Mouse (Mus musculus): ENCODE measurements around the gene Plpp2. TPM values are rescaled to one million over a fixed set of nuclear protein-coding genes. Genes with fewer than 3 reads are reported as not detected.

Plpp2 gene
- total RNA-seq, 2 experiments from 2014 or later = 0.84 to 1.2 TPM

DNA sequence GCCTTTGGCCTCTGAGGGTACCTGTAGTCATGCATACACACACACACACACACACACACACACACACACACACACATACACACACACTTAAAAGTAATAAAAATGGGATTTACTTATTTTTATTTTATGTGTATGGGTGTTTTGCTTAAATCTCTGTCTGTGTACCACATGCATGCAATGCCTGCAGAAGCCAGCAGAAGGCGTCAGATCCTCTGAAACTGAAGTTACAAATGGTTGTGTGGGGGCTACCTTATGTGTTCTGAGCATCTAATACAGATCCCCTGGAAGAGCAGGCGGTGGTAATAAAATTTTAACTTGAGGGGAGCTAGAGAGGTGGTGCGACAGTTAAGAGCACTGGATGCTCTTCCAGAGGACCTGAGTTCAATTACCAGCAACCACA, 5.5 kb downstream of the Plpp2 start:
- no peak for DNase-seq

DNA sequence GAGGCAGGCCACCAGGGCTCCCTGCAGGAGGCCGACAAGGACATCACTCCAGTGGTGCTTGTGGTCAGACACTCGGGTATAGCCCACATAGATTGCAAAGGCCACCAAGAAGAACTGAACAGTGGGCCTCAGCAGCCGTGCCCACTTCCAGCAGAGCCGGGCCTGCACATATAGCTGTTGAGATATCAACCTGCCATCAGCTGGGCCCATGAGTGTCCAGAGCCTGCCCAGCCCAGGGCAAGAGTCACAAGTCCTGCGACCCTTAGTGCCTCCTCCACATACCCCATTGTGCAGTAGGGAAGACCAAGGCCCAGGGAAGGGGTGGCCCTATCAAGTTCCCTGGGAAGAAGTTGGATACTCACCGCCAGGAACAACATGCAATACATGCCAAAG, 6.1 kb downstream of the Plpp2 start:
- no peak for DNase-seq

DNA sequence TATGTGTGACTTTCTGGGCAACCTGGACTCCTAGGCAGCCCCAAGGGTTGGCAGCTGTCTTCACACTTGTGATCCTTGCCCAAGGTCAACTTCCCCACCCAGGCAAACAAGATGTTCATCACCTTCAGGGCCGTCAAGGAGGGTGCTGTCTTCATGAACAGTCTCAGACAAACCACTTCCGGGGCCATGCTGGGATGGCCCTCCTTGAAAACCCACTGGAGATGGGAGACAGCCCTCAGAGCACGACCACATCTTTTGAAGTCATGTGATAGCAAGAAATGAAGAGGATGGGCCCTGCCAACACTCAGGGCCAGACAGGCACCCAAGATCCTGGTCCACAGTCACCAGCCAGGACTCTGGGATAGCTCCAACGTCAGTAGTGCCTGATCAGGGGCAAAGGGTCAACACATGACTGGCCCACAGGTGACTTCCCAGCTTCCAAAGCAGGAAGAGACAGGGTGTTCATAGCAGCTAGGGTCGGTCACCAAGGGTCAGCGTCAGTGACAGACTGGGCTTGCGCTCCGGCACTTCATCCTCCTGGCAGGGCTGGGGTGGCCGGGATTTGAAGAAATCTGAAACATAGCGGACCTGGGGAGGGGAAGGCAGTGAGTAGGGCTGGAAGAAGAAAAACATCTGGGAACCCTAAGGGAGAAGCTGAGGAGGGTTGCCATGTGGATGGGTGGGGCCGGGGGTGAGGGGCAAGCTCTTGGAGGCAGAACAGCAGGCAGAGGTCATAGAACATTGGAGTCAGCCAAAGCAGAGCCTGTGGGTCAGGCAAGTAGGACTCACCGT, 6.7 kb downstream of the Plpp2 start:
- DNase-seq = no peak

DNA sequence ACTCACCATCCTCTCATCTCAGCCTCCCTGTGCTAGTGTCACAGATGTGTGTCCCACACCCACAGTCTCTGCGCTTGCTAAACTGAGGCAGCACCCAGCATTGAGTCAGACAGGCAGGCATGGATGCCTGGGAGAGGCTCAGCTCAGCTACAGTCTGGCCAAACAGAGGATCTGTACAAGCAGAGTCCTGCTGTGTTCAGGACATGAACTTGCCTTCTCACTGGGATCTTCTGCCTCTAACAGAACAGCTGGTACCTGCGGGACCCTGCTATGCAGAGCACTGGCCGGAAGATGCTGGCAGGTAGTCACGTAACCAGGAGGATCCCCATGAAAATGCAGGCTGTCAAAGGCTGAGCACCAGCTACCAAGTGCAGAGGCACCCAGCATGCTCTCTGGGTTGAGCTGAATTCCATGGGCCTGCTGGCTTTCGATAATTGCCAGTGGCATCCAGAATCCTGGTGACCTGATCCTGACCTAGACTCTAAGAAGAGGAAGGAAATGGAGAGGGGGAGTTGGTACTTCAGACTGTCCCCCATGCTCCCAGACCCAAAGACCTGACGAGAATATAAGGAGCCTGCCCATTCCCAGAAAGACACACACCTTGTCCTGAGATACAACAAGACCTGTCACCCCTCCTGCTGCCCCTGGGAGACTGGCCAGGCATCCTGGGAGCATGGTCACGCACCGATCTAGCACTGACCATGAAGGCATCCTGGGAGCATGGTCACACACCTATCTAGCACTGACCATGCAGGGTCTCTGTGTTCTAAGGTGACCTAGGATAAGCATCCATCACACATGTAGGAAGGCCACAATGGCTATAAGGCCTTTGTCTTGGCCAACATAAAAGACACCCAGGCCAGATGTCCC, 7.9 kb downstream of the Plpp2 start:
- no peak for DNase-seq

DNA sequence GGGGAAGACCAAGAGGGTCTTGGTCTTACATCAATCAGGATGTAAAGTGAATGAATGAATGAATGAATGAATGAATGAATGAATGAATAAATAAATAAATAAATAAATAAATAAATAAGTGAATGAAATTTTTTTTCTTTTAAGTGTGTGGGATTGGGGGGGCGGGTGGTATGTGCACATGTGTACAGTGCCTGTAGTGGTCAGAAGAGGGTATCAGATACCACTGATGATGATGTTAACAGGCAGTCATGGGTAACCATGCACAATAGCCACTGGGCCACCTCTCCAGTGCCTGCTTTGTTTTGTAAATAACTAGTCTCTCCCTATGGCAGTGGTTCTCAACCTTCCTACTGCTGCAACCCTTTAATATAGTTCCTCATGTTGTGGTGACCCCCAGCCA, 9.2 kb downstream of the Plpp2 start:
- DNase-seq = no peak

DNA sequence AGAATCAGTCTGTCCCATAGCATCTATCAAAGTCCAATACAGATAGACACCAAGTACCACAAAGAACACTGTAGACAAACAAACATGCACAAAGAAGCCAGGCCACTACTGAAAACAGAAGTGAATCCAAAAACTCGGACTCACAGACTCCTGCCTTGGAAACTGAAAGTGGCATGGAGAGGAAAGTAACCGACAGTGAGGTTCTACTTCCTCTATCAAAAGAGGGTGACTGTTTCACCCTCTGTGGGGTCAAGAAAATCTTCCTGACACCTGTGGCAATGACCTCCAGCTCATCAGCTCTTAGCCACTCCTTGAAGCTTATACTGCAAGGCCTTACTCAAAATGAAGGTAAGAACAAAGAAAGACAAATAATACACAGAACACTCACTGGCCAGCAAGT, 26.9 kb downstream of the Plpp2 start:
- no peak for DNase-seq

DNA sequence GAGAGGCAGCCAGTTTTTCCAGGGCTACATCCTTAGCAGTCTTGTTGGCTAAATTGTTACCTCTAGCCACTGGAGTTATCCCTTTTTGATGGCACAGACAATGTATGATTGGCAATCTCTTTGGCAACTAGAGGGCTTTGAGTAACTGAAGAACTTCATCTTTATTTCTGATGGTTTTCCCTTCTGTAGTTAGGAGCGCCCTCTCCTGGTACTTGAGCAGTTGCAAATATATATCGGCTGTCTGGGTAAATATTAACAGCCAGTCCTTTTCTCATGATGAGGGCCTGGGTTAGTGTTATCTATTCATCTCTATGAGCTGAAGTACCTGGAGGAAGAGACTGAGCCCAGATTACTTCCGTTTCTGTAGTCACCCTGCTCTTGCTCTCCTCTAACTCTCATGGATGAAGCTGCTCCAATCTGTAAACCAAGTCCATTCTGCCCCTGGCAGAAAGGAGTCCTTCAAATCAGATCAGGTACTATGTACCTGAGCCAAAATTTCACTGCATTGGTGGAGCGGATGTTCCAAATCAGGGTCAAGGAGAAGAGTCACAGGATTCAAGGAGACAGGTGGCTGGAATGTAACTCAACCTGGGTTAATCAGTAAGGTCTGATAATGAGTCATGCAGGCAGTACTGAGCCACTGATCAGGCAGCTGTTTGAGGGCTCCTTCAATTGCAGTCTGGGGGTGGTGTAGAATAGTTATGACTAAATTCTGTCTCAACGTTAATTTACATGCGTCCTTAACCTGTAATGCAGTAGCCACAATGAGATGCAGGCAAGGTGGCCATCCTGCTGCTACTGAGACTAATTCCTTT, 30.6 kb downstream of the Plpp2 start:
- DNase-seq = no peak

DNA sequence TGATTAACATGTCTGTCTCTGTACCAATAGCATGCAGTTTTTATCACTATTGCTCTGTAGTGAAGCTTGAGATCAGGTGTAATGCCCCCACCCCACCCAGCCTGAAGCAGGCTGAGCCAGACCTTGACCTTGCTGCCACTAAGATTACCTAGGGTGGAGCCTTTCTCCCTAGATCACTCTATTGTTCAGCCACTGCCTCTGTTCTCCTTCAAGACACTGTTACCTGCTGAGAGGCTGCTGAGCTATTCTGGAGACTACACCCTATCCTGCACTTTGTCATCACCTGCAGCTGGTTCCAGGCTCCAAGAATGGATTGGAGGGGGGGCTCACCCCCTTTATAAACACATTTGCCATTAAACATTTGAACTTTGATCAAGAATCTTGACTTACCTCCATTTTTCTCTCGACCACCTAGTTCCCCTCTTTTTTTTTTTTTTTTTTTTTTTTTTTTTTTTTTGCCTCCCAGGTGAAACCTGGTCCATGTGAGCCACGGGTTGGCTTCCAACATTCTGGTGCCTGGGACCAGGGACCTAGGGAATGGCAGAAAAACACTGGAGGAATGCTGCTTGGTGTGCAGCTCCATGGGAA, 36.8 kb downstream of the Plpp2 start:
- no peak for DNase-seq

DNA sequence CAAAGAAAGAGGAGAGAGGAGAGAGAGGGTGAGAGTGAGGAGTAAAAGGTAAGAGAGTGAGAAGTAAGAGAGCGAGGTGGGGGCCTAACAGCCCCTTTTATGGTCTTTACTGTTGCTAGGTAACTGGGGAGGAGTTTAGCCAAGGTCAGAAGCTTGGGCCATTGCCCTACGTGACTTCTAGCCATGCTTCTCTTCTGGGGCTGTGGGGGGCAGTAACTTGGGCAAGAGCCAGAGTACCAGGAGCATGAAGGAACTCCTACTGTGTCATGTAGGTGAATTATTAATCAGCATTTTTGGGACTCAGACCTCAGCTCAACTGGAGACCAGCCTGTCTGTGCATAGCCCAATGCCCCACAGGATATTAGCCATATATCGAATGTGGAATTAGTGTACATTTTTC, 37.7 kb downstream of the Plpp2 start:
- DNase-seq = no peak

Small RNA genes lying within 50 kb of the gene (microRNA-seq; reads per million reads assigned to microRNA genes)
- gene Mir6909 (ENCODE audit: borderline replicate concordance in 2 of 2) = 0 to 0.26 reads per million in 2 experiments

Other genes with a start within 250 kb of the Plpp2 start
- not detected for gene Vmn2r82, start 177.3 kb downstream of the Plpp2 start, total RNA-seq (2021)
- not detected for gene Vmn2r83, start 65.1 kb downstream of the Plpp2 start, total RNA-seq (2021)
- gene Mier2, start 21.4 kb upstream of the Plpp2 start, total RNA-seq (2021) = 10 to 100 TPM; 12.6 to 14.8 TPM
- not detected for gene Theg, start 53.5 kb upstream of the Plpp2 start, total RNA-seq (2021)
- not detected for gene C2cd4c, start 80.2 kb upstream of the Plpp2 start, total RNA-seq (2021)
- gene Shc2, start 104.1 kb upstream of the Plpp2 start, total RNA-seq (2021) = 1 to 10 TPM; 2.1 to 2.3 TPM
- 10 to 100 TPM; 14.8 to 17.1 TPM for gene Odf3l2, start 111.9 kb upstream of the Plpp2 start, total RNA-seq (2021)
- gene Madcam1, start 130.8 kb upstream of the Plpp2 start, total RNA-seq (2021) = not detected
- 10 to 100 TPM; 19.1 to 19.6 TPM for gene Tpgs1, start 135.6 kb upstream of the Plpp2 start, total RNA-seq (2021)
- gene Cdc34, start 148.4 kb upstream of the Plpp2 start, total RNA-seq (2021) = 100 to 1,000 TPM; 329 to 332 TPM
- 1 to 10 TPM; 4.0 to 4.4 TPM for gene Gzmm, start 155.2 kb upstream of the Plpp2 start, total RNA-seq (2021)
- gene Bsg, start 170.7 kb upstream of the Plpp2 start, total RNA-seq (2021) = 100 to 1,000 TPM; 513 to 650 TPM
- gene Hcn2, start 182.8 kb upstream of the Plpp2 start, total RNA-seq (2021) = under 1 TPM; 0.67 TPM
- gene Polrmt, start 212.8 kb upstream of the Plpp2 start, total RNA-seq (2021) = 10 to 100 TPM; 26.7 to 27.2 TPM
- not detected for gene Fgf22, start 221.3 kb upstream of the Plpp2 start, total RNA-seq (2021)
- 10 to 100 TPM; 27.4 to 33.4 TPM for gene Rnf126, start 233.2 kb upstream of the Plpp2 start, total RNA-seq (2021)
- 1 to 10 TPM; 2.0 to 2.1 TPM for gene Fstl3, start 243.5 kb upstream of the Plpp2 start, total RNA-seq (2021)